Mouse (Mus musculus) CH12F3 (cell line): ENCODE data around the gene Tns1.

Experiments used
- in situ Hi-C: fragments of 300-500 bp; cut with MboI; formaldehyde crosslinking; loops from 2 replicates; pipeline ENCODE4 v1.14.3; 2020; ENCODE audit warnings: low sequenced_read_pairs

Tns1 gene

GRCm38 (mm10) chr1:74017399-74018172, 106.7 kb downstream of the Tns1 start:
- in situ Hi-C loops: no loop called here

GRCm38 (mm10) chr1:74016618-74017017, 107.6 kb downstream of the Tns1 start:
- in situ Hi-C loops: no loop called here

GRCm38 (mm10) chr1:74015513-74016234, 108.6 kb downstream of the Tns1 start:
- in situ Hi-C loops: no loop called here

- in situ Hi-C loops: no loop called here
Measured at GRCm38 (mm10) chr1:74014538-74015327, 109.5 kb downstream of the Tns1 start.

- in situ Hi-C loops: no loop called here
Measured at GRCm38 (mm10) chr1:74013296-74014031, 110.8 kb downstream of the Tns1 start.

- in situ Hi-C loops: no loop called here
Measured at GRCm38 (mm10) chr1:74012706-74013105, 111.5 kb downstream of the Tns1 start.

- in situ Hi-C loops: no loop called here
Measured at GRCm38 (mm10) chr1:74009495-74009894, 114.8 kb downstream of the Tns1 start.

GRCm38 (mm10) chr1:74008966-74009365, 115.3 kb downstream of the Tns1 start:
- in situ Hi-C loops: no loop called here

- in situ Hi-C loops: no loop called here
Measured at GRCm38 (mm10) chr1:74008498-74008897, 115.8 kb downstream of the Tns1 start.

GRCm38 (mm10) chr1:74007398-74008050, 116.7 kb downstream of the Tns1 start:
- in situ Hi-C loops: no loop called here

- in situ Hi-C loops: no loop called here
Measured at GRCm38 (mm10) chr1:74005020-74005419, 119.2 kb downstream of the Tns1 start.

GRCm38 (mm10) chr1:74003723-74004122, 120.5 kb downstream of the Tns1 start:
- in situ Hi-C loops: no loop called here

GRCm38 (mm10) chr1:74001449-74001820, 122.8 kb downstream of the Tns1 start:
- in situ Hi-C loops: no loop called here

GRCm38 (mm10) chr1:74000810-74001448, 123.3 kb downstream of the Tns1 start:
- in situ Hi-C loops: no loop called here

GRCm38 (mm10) chr1:74000191-74000651, 124.0 kb downstream of the Tns1 start:
- in situ Hi-C loops: no loop called here

GRCm38 (mm10) chr1:73999533-73999932, 124.7 kb downstream of the Tns1 start:
- in situ Hi-C loops: loop anchor here (5.0 to 10.0 kb wide), 2 partner anchors 75 to 97 kb away; no protein-coding TSS in a partner anchor

- in situ Hi-C loops: loop anchor here (5.0 to 10.0 kb wide), 2 partner anchors 76 to 97 kb away; no protein-coding TSS in a partner anchor
Measured at GRCm38 (mm10) chr1:73998925-73999375, 125.3 kb downstream of the Tns1 start.

- in situ Hi-C loops: loop anchor here (5.0 to 10.0 kb wide), 2 partner anchors 77 to 96 kb away; no protein-coding TSS in a partner anchor
Measured at GRCm38 (mm10) chr1:73998131-73998865, 126.0 kb downstream of the Tns1 start.

- in situ Hi-C loops: loop anchor here (5.0 to 10.0 kb wide), 2 partner anchors 77 to 95 kb away; no protein-coding TSS in a partner anchor
Measured at GRCm38 (mm10) chr1:73997341-73997740, 126.9 kb downstream of the Tns1 start.
